Mouse (Mus musculus): ENCODE data around the gene Plxnd1.

The Plxnd1 gene

DNA sequence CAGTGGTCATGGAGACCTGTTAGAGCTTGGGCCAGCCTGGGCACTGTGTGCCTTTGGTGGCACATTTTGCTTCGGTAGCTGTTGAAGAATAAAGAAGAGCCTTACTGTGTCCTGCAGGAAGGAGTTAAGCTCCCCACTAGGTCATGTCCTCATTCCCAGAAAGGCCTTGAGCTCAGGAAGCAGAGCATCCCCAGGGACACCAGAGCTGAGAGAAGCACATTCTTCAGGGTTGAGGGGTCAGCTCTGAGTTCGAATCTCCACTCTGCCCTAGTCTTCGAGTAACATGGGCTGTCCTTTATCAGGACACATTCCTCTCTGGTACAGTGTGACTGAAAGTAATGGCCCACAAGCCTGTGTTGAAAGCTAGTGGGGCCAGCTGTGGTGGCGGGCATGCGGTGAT is 74.9 kb downstream of the Plxnd1 start:
- DNase-seq (ENCODE audit: low read depth, low spot score) = no peak

DNA sequence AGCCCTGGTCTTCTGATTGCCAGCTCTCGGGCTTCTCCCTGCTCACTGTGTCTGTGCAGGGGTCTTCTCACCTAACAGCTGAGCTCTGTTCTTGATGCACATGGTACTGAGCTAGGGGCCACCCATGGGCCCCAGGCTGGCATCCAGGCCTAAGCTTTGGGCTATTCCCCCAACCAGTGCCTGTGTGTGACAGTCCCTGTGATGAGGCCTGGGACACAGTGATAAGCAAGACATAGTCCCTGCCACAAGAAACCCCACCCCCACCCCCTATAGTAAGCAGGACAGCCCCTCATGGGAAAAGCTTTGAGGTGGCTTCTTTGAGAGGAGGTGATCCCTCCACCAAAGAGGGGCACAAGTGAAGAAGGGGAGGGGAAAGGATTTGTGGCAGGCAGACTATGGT is 76.2 kb downstream of the Plxnd1 start:
- no peak for DNase-seq (ENCODE audit: low read depth, low spot score)

DNA sequence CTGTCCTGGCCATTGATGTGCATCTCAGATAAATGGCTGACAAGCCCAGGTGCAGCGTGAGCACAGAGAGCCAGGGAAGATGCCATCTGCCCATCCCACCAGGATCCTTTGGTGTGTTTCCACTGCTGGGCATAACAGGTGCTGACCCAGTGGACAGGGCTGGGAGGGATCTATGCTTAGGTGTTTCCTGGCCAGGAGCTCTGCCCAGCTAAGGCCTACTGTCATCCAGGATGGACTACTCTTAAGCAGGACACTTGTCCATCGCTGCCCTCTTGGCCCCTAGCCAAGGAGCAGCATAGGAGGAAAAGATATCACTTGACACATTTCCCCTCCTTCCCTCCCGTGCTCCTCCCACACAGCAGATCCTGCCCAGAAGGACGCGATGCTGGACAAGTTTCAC is 78.2 kb downstream of the Plxnd1 start:
- DNase-seq (ENCODE audit: low read depth, low spot score) = no peak

DNA sequence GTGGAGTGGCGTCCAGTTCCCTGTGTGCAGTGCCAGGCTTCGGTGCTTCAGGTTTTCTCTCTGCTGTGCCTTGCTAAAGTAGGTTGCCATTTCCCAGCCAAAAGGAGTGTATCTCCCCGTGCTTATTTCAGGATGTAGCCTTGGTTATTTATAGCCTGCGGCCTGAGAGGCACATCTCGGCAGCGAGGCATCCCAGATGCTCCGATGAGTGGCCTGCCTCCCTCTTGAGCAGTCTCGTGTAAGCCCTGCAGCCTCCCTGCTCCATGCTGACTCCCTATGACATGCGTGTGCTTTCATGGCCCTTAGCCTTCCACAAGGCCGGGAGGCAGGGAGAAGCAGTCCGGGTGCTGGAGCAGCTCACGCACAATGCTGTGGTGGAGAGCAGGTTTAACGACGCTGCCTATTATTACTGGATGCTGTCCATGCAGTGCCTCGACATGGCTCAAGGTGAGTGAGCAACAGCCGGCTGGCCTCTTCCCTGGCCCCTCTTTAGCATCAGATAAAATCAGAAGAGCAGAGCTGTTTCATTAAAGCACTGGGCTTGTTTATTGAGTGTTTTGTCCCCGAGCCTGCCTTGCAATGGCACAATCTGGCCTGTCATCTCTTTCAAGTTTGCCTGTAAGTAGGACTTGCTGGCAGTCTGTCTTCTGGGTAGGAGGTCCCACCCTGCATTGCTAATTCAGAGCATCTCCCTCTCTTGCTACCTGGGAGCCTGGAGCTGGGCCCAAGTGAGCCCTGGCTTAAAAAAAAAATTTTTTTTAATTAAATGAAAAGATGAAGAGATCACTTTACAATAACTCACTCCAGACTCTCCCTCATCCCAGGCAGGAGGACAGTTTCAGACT is 79.0 kb downstream of the Plxnd1 start:
- DNase-seq (ENCODE audit: low read depth, low spot score) = peak; percentile 67

DNA sequence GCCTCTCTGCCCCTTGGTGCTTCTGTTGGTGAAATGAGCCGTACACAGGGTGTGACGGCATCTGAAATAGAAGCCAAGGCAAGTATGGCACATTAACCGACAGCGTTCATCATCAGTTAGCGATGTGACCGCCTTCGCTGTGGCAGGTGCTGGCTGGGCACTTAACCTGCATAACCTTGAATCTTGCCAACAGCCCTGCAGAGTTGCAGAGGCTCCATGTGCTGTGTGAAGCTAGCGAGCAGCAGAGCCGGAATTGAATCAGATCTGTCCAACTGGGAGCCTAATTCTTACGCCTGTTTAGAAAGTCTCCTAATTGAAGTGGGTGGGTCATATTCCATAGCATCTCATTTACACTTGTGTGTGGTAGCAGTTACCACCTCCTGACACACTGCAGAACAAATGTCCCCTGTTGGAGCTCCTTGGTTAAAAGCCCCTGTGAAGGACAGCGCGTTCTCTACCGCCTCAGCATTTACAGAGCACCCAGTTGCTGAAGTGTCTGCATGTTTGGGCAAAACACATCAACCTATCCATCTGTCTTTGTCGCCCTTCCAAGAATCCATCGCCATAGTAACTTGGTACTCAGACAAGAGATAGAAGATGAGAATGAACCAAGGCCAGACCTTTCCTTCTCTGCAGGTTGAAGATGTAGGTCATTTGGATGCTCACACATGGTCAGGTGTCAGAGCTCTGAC is 80.1 kb downstream of the Plxnd1 start:
- DNase-seq (ENCODE audit: low read depth, low spot score) = peak; percentile 58

DNA sequence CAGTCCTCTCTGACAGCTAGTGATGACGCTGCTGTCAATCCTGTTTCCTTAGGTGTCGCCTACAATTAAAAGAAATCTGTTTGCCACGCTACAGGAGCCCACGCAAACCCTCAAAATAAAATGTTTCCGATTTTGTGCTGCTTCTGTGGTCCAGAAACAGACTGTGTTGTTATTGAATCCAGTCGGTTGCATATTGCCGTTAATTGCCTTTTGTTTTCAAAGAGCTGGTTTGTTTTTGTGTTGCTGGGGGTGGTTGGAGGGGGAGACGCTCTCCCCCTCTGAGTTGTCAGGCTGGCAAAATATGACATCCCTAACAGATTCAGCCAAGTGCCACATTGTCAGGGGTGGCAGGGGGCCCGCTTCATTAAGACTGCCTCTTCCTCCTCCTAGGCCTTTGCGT is 81.3 kb downstream of the Plxnd1 start:
- DNase-seq (ENCODE audit: low read depth, low spot score) = no peak

DNA sequence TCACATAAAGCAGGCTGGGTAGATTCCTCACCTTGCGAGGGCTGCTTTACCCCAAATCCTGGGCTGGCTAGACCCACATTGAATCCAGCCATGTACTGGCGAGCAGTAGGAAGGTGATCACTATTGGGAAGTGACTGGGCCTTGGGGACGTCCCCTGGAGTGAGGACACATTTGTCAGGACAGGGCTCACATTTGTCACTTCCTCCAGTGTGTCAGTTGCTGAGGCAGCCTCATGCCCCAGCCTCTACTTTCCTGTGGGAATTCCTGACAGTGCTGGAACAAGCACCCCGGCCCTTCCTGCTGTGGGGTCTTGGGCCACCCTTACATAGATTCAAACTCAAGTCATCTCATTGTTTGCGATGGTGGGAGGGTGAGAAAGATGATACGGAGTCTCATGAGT is 83.0 kb downstream of the Plxnd1 start:
- DNase-seq (ENCODE audit: low read depth, low spot score) = no peak

DNA sequence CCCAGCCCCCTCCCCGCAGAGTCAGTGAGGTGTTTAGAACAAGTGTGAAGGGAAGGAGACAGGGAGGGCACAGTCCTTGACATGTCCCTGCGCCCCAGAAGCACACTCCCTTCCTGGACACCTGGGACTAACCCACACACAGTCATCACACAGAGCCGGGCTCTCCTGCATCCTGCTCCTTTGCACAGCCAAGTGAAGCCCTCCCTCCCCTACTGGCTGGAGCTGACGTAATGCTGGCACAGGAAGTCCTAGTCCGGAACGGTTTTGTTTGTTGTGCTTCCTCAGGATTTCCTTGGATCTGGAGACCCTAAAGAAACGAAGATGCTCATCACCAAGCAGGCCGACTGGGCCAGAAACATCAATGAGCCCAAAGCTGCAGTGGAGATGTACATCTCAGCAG is 84.9 kb downstream of the Plxnd1 start:
- peak; percentile 57 for DNase-seq (ENCODE audit: low read depth, low spot score)

DNA sequence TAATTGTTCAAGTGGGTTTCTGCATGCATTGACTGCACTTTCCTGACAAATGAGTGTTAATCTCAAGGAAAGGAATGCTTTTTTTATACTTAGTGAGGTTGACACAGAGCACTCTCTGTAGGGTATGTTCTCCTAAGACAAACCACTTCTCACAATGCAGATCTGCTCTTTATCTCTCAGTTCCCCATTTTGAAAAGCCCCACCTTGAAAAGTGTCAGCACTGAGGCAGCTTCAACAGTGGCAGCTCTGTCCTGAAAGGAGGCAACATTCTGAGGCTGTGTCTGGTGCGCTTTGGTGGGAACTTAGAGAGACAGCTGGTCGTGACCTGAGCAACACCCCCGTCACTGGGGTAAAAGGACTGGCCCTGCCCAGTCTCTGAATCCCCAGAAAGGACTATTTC is 85.8 kb downstream of the Plxnd1 start:
- DNase-seq (ENCODE audit: low read depth, low spot score) = no peak

DNA sequence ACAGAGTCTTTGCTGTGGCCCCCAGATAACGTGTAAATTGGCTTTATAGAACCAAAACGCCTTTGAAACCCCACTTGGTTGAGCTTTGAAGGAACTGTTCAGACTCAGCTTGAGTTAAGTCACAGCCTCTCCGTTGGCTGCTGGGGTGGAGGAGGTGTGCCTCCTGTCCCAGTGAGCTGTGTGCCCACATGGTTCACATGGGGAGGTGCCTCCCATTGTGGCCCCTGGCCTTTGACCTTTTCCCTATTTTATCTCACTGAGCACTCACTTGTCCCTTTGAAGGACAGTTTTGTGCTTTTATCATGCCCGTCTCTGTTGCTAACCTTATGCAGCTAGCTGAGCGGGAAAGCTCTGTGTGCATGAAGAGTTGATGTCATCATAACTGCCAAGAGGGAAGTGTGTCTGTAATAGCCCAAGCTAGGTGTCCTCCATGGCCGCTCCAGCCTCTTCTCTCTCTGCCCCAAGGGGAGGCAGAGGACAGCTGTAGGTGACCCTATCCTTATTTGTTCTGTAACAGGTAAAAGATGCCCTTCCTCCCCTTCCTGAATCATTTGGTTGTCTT is 86.3 kb downstream of the Plxnd1 start:
- no peak for DNase-seq (ENCODE audit: low read depth, low spot score)

DNA sequence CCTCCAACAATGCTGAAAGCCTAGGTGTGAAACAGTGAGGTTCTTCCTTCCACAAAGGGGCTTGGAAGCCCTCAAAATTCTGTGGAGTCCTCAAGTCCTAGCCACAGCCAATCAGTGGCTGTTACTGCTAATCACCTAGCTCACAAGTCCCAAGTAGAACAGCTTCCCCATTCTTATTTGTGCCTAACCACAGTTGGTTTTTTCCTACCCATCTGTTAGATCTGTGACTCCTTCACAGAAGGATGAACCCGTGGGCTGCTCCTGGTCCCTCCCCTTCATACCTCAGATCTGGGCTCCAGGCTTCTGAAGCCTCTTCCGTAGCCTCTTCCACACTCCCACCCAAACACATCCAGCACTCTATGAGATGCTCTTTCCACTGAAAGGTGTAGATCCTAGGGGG is 87.9 kb downstream of the Plxnd1 start:
- DNase-seq (ENCODE audit: low read depth, low spot score) = no peak

DNA sequence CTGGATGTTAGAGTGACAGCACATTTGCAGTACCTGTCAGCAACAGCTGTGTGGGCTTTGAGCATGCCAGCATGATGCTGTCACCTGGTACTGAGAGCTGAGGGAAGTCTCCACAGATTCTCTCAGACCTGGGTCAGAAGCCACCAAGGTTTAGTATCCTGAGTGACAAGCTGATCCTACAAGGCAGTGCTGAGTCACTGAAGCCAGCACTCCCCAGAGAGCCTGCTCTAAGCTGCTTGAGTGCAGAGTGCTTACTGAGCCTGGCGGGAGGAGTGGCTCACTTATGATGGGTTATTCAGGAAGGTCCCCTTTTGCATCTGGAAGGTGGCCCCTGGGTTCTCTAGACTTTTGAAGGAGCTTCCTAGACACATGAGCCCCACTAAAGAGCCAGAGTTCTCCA is 88.3 kb downstream of the Plxnd1 start:
- DNase-seq (ENCODE audit: low read depth, low spot score) = no peak

DNA sequence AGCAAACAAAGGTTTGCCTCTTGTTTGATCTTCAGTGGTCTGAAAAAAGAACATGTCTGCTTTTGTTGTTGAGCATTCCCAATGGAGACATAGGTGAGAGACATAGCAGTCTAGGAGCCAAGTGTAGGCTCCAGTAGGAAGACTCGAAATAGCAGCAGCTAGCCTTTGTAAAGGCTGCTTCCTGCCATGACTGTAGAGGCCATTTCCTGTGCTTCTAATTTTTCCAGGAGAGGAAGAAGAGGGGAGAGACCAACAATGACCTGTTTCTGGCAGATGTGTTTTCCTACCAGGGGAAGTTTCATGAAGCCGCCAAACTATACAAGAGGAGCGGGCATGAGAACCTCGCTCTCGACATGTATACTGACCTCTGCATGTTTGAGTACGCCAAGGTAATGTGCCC is 89.2 kb downstream of the Plxnd1 start:
- peak; percentile 32 for DNase-seq (ENCODE audit: low read depth, low spot score)

Data from skeletal muscle tissue, adult 2 months (tissue).